Mouse (Mus musculus): ENCODE measurements around the gene Gadd45g. TPM values are rescaled to one million over a fixed set of nuclear protein-coding genes. Genes with fewer than 3 reads are reported as not detected.
"Not testable (repeated sequence)": the region's sequence is repeated elsewhere in the genome, so short reads cannot be mapped to it uniquely, and the experiment has no call there.

The Gadd45g gene
- polyA plus RNA-seq, 1 experiment from 2014 or later, result 41.4 TPM

GRCm38 (mm10) chr13:51835208-51835607 is 11.3 kb upstream of the Gadd45g start:
- WGBS, result 84% methylated on average over 4 of the region's 4 CpGs
- H3K4me2 ChIP-seq (ENCODE audit: low read length); H3K36me3 ChIP-seq (ENCODE audit: control insufficient read depth, insufficient read depth, low read length); H3K27ac ChIP-seq (replicated peaks in 1 of 2; ENCODE audit: control insufficient read depth in 1 of 2, insufficient read depth in 1 of 2, low read depth in 2 of 2, low read length in 2 of 2); H3K4me3 ChIP-seq (ENCODE audit: control insufficient read depth in 1 of 2, insufficient read depth in 1 of 2, low read depth in 1 of 2, low read length in 2 of 2); H3K9ac ChIP-seq (ENCODE audit: low read length); ATAC-seq (ENCODE audit: insufficient number of reproducible peaks, insufficient read depth, low FRiP score, low read depth); H3K9me3 ChIP-seq (ENCODE audit: control insufficient read depth, low read length); H3K27me3 ChIP-seq (ENCODE audit: control insufficient read depth, insufficient read depth, low read length): not testable (repeated sequence)
- peaks cover 12 to 25% of the 10 kb centered on the region in 2 experiments for H3K4me1 ChIP-seq (ENCODE audit: control insufficient read depth in 2 of 2, insufficient read depth in 2 of 2, low read length in 2 of 2)

- Histone ChIP-seq H3K4me1 (ENCODE audit: control insufficient read depth in 2 of 2, insufficient read depth in 2 of 2, low read length in 2 of 2) (peaks cover 21 to 33% of the 10 kb centered on the region in 2 experiments), H3K27ac (replicated peaks in 1 of 2; ENCODE audit: control insufficient read depth in 1 of 2, insufficient read depth in 1 of 2, low read depth in 2 of 2, low read length in 2 of 2) (no peak overlapping the region), H3K27me3 (ENCODE audit: control insufficient read depth, insufficient read depth, low read length) (peaks cover 3% of the 10 kb centered on the region; the same call in 1 of the 2 replicates), H3K4me3 (ENCODE audit: control insufficient read depth in 1 of 2, insufficient read depth in 1 of 2, low read depth in 1 of 2, low read length in 2 of 2) (no peak overlapping the region), H3K9ac (ENCODE audit: low read length) (no peak overlapping the region), H3K36me3 (ENCODE audit: control insufficient read depth, insufficient read depth, low read length) (no peaks in the 10 kb centered on the region), H3K4me2 (ENCODE audit: low read length) (no peak overlapping the region), H3K9me3 (ENCODE audit: control insufficient read depth, low read length) (no peaks in the 10 kb centered on the region)
- WGBS, result 16% methylated on average over 5 of the region's 5 CpGs
- no peak for ATAC-seq (ENCODE audit: insufficient number of reproducible peaks, insufficient read depth, low FRiP score, low read depth)
Observed at GRCm38 (mm10) chr13:51837402-51837801, 9.1 kb upstream of the Gadd45g start.

DNA sequence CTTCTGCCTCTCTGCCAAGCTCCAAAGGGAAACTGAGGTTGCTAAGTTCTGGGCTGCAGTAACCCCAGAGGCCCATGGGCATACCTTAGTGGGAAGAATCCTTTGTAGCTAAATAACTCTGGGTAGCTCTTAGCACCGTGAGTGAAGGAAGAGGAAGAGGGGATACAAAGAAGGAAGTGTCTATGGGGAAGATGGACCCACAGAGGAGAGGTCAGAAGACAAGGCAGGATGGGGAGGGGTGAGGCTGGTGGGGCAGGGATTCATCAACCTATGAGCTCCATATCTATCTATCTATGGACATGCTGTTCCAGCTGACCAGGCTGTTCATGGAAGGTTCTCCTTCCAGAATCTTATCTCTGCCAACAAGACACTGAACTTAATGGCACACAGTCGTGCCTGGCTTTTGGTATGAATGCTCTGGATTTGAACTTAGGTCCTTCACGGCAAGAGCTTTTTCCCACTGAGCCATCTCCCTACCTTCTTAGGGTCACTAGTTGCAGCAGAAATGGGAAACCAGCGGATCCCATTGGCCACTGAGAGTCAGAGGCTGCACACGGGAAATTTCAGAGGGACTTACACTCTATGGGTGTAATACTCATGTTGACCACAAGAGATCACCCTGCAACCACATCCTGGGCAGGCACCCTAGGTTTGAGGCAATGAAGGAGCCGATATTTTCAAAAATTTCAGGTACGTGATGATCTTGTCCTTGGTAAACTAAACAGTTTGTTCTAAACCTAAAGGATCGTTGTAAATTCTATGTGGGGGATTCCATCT is 7.0 kb upstream of the Gadd45g start:
- Histone ChIP-seq H3K4me1 (ENCODE audit: control insufficient read depth in 2 of 2, insufficient read depth in 2 of 2, low read length in 2 of 2) (peaks cover 24 to 33% of the 10 kb centered on the region in 2 experiments), H3K9ac (ENCODE audit: low read length) (no peak overlapping the region), H3K4me2 (ENCODE audit: low read length) (no peak overlapping the region), H3K27me3 (ENCODE audit: control insufficient read depth, insufficient read depth, low read length) (peaks cover 3% of the 10 kb centered on the region; the same call in 1 of the 2 replicates), H3K9me3 (ENCODE audit: control insufficient read depth, low read length) (no peaks in the 10 kb centered on the region), H3K4me3 (ENCODE audit: control insufficient read depth in 1 of 2, insufficient read depth in 1 of 2, low read depth in 1 of 2, low read length in 2 of 2) (no peak overlapping the region), H3K36me3 (ENCODE audit: control insufficient read depth, insufficient read depth, low read length) (no peaks in the 10 kb centered on the region), H3K27ac (replicated peaks in 1 of 2; ENCODE audit: control insufficient read depth in 1 of 2, insufficient read depth in 1 of 2, low read depth in 2 of 2, low read length in 2 of 2) (no peak overlapping the region)
- 14% methylated on average over 8 of the region's 8 CpGs for WGBS
- no peak for ATAC-seq (ENCODE audit: insufficient number of reproducible peaks, insufficient read depth, low FRiP score, low read depth)

DNA sequence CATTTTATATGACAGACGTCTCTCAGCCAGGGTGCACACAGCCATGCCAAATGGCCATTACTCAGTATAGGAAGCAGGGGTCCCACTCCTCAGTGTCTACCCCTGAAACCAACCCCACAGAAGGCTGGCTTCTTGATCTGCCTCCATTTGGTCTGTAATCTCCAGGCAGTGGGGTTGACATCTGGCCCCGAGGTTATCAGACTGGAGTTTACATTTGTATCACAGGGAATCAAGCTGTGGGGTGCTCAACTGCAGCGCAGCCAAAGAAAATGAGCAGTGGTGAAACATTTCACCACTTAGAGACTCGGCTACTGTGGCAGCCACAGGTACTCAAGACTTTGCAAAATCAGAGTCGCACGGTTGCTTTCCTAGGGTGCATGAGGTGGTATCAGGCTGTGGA is 5.8 kb upstream of the Gadd45g start:
- Histone ChIP-seq H3K4me2 (ENCODE audit: low read length) (no peak overlapping the region), H3K9me3 (ENCODE audit: control insufficient read depth, low read length) (no peaks in the 10 kb centered on the region), H3K36me3 (ENCODE audit: control insufficient read depth, insufficient read depth, low read length) (no peaks in the 10 kb centered on the region), H3K4me3 (ENCODE audit: control insufficient read depth in 1 of 2, insufficient read depth in 1 of 2, low read depth in 1 of 2, low read length in 2 of 2) (no peak overlapping the region), H3K4me1 (ENCODE audit: control insufficient read depth in 2 of 2, insufficient read depth in 2 of 2, low read length in 2 of 2) (peaks cover 24 to 29% of the 10 kb centered on the region in 2 experiments), H3K9ac (ENCODE audit: low read length) (no peak overlapping the region), H3K27ac (replicated peaks in 1 of 2; ENCODE audit: control insufficient read depth in 1 of 2, insufficient read depth in 1 of 2, low read depth in 2 of 2, low read length in 2 of 2) (no peak overlapping the region), H3K27me3 (ENCODE audit: control insufficient read depth, insufficient read depth, low read length) (peaks cover 3% of the 10 kb centered on the region; the same call in 1 of the 2 replicates)
- no peak for ATAC-seq (ENCODE audit: insufficient number of reproducible peaks, insufficient read depth, low FRiP score, low read depth)
- WGBS, result 31% methylated on average over 6 of the region's 6 CpGs

GRCm38 (mm10) chr13:51841541-51842115 is 4.8 kb upstream of the Gadd45g start:
- no peak overlapping the region; the same call in 1 of the 2 replicates for H3K4me2 ChIP-seq (ENCODE audit: low read length)
- no peaks in the 10 kb centered on the region for H3K36me3 ChIP-seq (ENCODE audit: control insufficient read depth, insufficient read depth, low read length)
- H3K4me3 ChIP-seq (ENCODE audit: control insufficient read depth in 1 of 2, insufficient read depth in 1 of 2, low read depth in 1 of 2, low read length in 2 of 2), result no peak overlapping the region
- 23% methylated on average over 12 of the region's 12 CpGs for WGBS
- peaks cover 23 to 27% of the 10 kb centered on the region in 2 experiments for H3K4me1 ChIP-seq (ENCODE audit: control insufficient read depth in 2 of 2, insufficient read depth in 2 of 2, low read length in 2 of 2)
- no peak overlapping the region for H3K27ac ChIP-seq (replicated peaks in 1 of 2; ENCODE audit: control insufficient read depth in 1 of 2, insufficient read depth in 1 of 2, low read depth in 2 of 2, low read length in 2 of 2)
- no peaks in the 10 kb centered on the region for H3K9me3 ChIP-seq (ENCODE audit: control insufficient read depth, low read length)
- ATAC-seq (ENCODE audit: insufficient number of reproducible peaks, insufficient read depth, low FRiP score, low read depth), result no peak
- H3K9ac ChIP-seq (ENCODE audit: low read length), result no peak overlapping the region
- peaks cover 3% of the 10 kb centered on the region; the same call in 1 of the 2 replicates for H3K27me3 ChIP-seq (ENCODE audit: control insufficient read depth, insufficient read depth, low read length)

DNA sequence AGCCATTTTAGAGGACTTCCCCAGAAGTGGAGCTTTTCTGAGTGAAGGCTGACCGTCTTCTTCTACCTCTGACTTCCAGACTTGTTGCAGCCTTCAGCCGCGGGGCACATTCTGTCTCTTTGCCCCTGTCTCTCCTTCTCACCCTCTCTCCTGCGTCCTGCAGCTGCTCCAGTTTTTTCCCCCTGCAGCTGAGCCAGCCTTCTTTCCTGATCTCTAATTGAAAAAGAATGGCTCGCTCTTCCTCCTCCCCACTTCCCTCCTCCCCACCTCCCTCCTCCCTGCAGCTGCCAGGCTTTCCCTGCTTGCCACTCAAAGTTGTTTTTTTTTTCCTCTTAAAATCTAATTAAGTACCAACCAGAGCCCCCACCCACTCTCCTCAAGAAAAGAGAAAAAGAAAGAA is 4.3 kb upstream of the Gadd45g start:
- Histone ChIP-seq H3K4me1 (ENCODE audit: control insufficient read depth in 2 of 2, insufficient read depth in 2 of 2, low read length in 2 of 2) (peaks cover 20 to 23% of the 10 kb centered on the region in 2 experiments), H3K27ac (replicated peaks in 1 of 2; ENCODE audit: control insufficient read depth in 1 of 2, insufficient read depth in 1 of 2, low read depth in 2 of 2, low read length in 2 of 2) (no peak overlapping the region), H3K9ac (ENCODE audit: low read length) (0 out of 2 replicates have a peak overlapping the region, but pooled peaks have one; percentile 21), H3K36me3 (ENCODE audit: control insufficient read depth, insufficient read depth, low read length) (no peaks in the 10 kb centered on the region), H3K4me3 (ENCODE audit: control insufficient read depth in 1 of 2, insufficient read depth in 1 of 2, low read depth in 1 of 2, low read length in 2 of 2) (no peak overlapping the region), H3K27me3 (ENCODE audit: control insufficient read depth, insufficient read depth, low read length) (peaks cover 3% of the 10 kb centered on the region; the same call in 1 of the 2 replicates), H3K9me3 (ENCODE audit: control insufficient read depth, low read length) (no peaks in the 10 kb centered on the region), H3K4me2 (ENCODE audit: low read length) (peak overlapping the region; percentile 53)
- 25% methylated on average over 5 of the region's 5 CpGs for WGBS
- ATAC-seq (ENCODE audit: insufficient number of reproducible peaks, insufficient read depth, low FRiP score, low read depth), result no peak

- 18% methylated on average over 12 of the region's 12 CpGs for WGBS
- Histone ChIP-seq H3K27me3 (ENCODE audit: control insufficient read depth, insufficient read depth, low read length) (peaks cover 3% of the 10 kb centered on the region; the same call in 1 of the 2 replicates), H3K4me1 (ENCODE audit: control insufficient read depth in 2 of 2, insufficient read depth in 2 of 2, low read length in 2 of 2) (peaks cover 20 to 21% of the 10 kb centered on the region in 2 experiments), H3K27ac (replicated peaks in 1 of 2; ENCODE audit: control insufficient read depth in 1 of 2, insufficient read depth in 1 of 2, low read depth in 2 of 2, low read length in 2 of 2) (no peak overlapping the region), H3K4me2 (ENCODE audit: low read length) (peak overlapping the region; percentile 53), H3K9me3 (ENCODE audit: control insufficient read depth, low read length) (no peaks in the 10 kb centered on the region), H3K36me3 (ENCODE audit: control insufficient read depth, insufficient read depth, low read length) (no peaks in the 10 kb centered on the region), H3K4me3 (ENCODE audit: control insufficient read depth in 1 of 2, insufficient read depth in 1 of 2, low read depth in 1 of 2, low read length in 2 of 2) (no peak overlapping the region), H3K9ac (ENCODE audit: low read length) (peak overlapping the region; percentile 21; the same call in 1 of the 2 replicates)
- no peak for ATAC-seq (ENCODE audit: insufficient number of reproducible peaks, insufficient read depth, low FRiP score, low read depth)
Observed at GRCm38 (mm10) chr13:51842773-51843172, 3.7 kb upstream of the Gadd45g start.

Data from heart, embryonic 14.5 days (tissue).